Mouse (Mus musculus) spleen, adult 2 months (tissue): ENCODE results near the gene 1810043G02Rik. TPM values are rescaled to one million over a fixed set of nuclear protein-coding genes. Genes with fewer than 3 reads are reported as not detected.

Experiments used
- DNase-seq, 2 experiments: peaks; one replicate each; pipeline versions ENCODE4 v3.0.0 to v3.0.0-alpha.2; 2012 to 2021; ENCODE audit warnings: low spot score in 2 of 2, low read depth in 1 of 2
- H3K27ac ChIP-seq: fragments of 200-500 bp; 2 replicates; pipeline ENCODE4 v1.5.1; 2012; ENCODE audit warnings: low read length, inconsistent platforms; ENCODE audit not compliant: insufficient read depth
- H3K27me3 ChIP-seq: fragments of 200-500 bp; 2 replicates; pipeline ENCODE4 v1.6.1; 2012; ENCODE audit warnings: mild to moderate bottlenecking, moderate library complexity, low read length, inconsistent platforms; ENCODE audit not compliant: control insufficient read depth, insufficient read depth
- H3K36me3 ChIP-seq: fragments of 200-500 bp; 2 replicates; pipeline ENCODE4 v1.6.1; 2012; ENCODE audit warnings: mild to moderate bottlenecking, low read length, inconsistent platforms; ENCODE audit not compliant: control insufficient read depth, insufficient read depth
- H3K4me1 ChIP-seq: fragments of 200-500 bp; 2 replicates; pipeline ENCODE4 v1.6.1; 2011; ENCODE audit warnings: inconsistent platforms; ENCODE audit not compliant: control insufficient read depth, insufficient read depth, insufficient read length
- H3K4me3 ChIP-seq: fragments of 200-500 bp; 2 replicates; pipeline ENCODE4 v1.5.1; 2011; ENCODE audit warnings: mild to moderate bottlenecking, inconsistent platforms; ENCODE audit not compliant: insufficient read depth, insufficient read length; ENCODE audit errors: extremely low read depth
- CTCF ChIP-seq: fragments of 200-500 bp; IDR thresholded peaks from 2 replicates; pipeline ENCODE4 v1.5.1; 2011; ENCODE audit warnings: mild to moderate bottlenecking, inconsistent platforms; ENCODE audit not compliant: insufficient read depth, insufficient read length, insufficient replicate concordance; ENCODE audit errors: extremely low read depth
- POLR2A ChIP-seq: fragments of 200-500 bp; IDR thresholded peaks from 2 replicates; pipeline ENCODE4 v1.6.1; 2011; ENCODE audit warnings: low read depth, low read length, inconsistent platforms
- WGBS: fragments of 180-500 bp; shearing (Covaris S2); methylation state at CpG from one replicate; pipeline ENCODE4 v1.1.7; 2018; 5-methylcytosine and 5-hydroxymethylcytosine counted together
- polyA plus RNA-seq: library from polyadenylated mRNA; depleted of rRNA; stranded (reverse); fragments of >200 nt; gene quantifications from 2 replicates; pipeline ENCODE4 v1.2.3, GENCODE M21; 2012; rRNA removed

The 1810043G02Rik gene
- polyA plus RNA-seq, 1 experiment = 21.4 TPM

- peak; percentile 79; the same call in 1 of the 2 replicates for TF ChIP-seq CTCF
- TF ChIP-seq POLR2A = no peak
- Histone ChIP-seq H3K27me3 (no peaks in the 10 kb centered on the region), H3K27ac (no peak overlapping the region), H3K4me3 (no peak overlapping the region), H3K4me1 (no peaks in the 10 kb centered on the region), H3K36me3 (no peaks in the 10 kb centered on the region)
- 3% methylated on average over 5 of the region's 5 CpGs for WGBS
- peak; percentile 63 to 68 for DNase-seq
Measured at GRCm38 (mm10) chr10:78028129-78028528, 49.8 kb downstream of the 1810043G02Rik start.

DNA sequence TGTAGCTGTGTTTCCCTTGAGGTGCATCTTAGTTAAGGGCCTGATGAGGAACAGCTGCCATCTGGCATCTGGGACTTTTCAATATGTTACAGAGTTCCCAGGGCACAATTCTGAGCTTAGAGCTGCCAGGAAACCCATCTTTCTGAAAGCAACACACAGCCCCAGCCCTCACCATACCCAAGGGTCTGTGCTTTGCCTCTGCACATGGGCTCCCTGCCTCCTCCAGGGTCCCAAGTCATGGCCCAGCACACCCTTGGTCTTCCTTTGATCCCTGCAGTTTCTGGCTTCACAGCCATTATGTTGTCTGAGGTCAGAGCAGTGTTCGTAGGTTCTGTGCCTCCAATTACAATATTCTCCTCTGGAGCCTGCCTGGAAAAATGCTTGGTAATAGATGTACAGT lies 50.8 kb downstream of the 1810043G02Rik start:
- H3K27me3 ChIP-seq = no peaks in the 10 kb centered on the region
- H3K27ac ChIP-seq = no peak overlapping the region
- WGBS = 94% methylated on average over 1 of the region's 1 CpGs
- H3K4me3 ChIP-seq = no peak overlapping the region
- no peaks in the 10 kb centered on the region for H3K36me3 ChIP-seq
- TF ChIP-seq POLR2A = no peak
- no peak for TF ChIP-seq CTCF
- no peaks in the 10 kb centered on the region for H3K4me1 ChIP-seq
- DNase-seq = no peak

GRCm38 (mm10) chr10:78031987-78032386 lies 53.7 kb downstream of the 1810043G02Rik start:
- Histone ChIP-seq H3K27ac (no peak overlapping the region), H3K4me1 (no peaks in the 10 kb centered on the region), H3K36me3 (no peaks in the 10 kb centered on the region), H3K27me3 (no peaks in the 10 kb centered on the region), H3K4me3 (no peak overlapping the region)
- DNase-seq = no peak
- TF ChIP-seq POLR2A (no peak), CTCF (no peak)
- 72% methylated on average over 2 of the region's 2 CpGs for WGBS

Other genes starting within 250 kb of the 1810043G02Rik start
- not detected in 2 replicates for gene Gm18596, start 235.9 kb upstream of the 1810043G02Rik start, polyA plus RNA-seq
- not detected in 2 replicates for gene Gm9736, start 227.2 kb upstream of the 1810043G02Rik start, polyA plus RNA-seq
- gene Gm3233, start 218.8 kb upstream of the 1810043G02Rik start, polyA plus RNA-seq = not detected in 2 replicates
- not detected in 2 replicates for gene Gm3238, start 207.2 kb upstream of the 1810043G02Rik start, polyA plus RNA-seq
- gene Gm7138, start 201.6 kb upstream of the 1810043G02Rik start, polyA plus RNA-seq = not detected in 2 replicates
- gene Gm3250, start 196.0 kb upstream of the 1810043G02Rik start, polyA plus RNA-seq = not detected in 2 replicates
- gene Gm7137, start 190.3 kb upstream of the 1810043G02Rik start, polyA plus RNA-seq = not detected in 2 replicates
- not detected in 2 replicates for gene Gm9639, start 183.4 kb upstream of the 1810043G02Rik start, polyA plus RNA-seq
- gene Gm19668, start 179.4 kb upstream of the 1810043G02Rik start, polyA plus RNA-seq = not detected in 2 replicates
- not detected in 2 replicates for gene Gm9507, start 166.7 kb upstream of the 1810043G02Rik start, polyA plus RNA-seq
- gene Gm2696, start 163.8 kb upstream of the 1810043G02Rik start, polyA plus RNA-seq = not detected in 2 replicates
- gene Krtap10-4, start 151.4 kb upstream of the 1810043G02Rik start, polyA plus RNA-seq = not detected in 2 replicates
- not detected in 2 replicates for gene Krtap10-10, start 142.6 kb upstream of the 1810043G02Rik start, polyA plus RNA-seq
- not detected in 2 replicates for gene Gm36176, start 131.7 kb upstream of the 1810043G02Rik start, polyA plus RNA-seq
- gene Gm10318, start 125.7 kb upstream of the 1810043G02Rik start, polyA plus RNA-seq = not detected in 2 replicates
- gene Gm3285, start 116.5 kb upstream of the 1810043G02Rik start, polyA plus RNA-seq = 0.09 TPM in 1 of 2 replicates, not detected in the other
- gene Lrrc3, start 76.0 kb upstream of the 1810043G02Rik start, polyA plus RNA-seq = 0.70 and 1.2 TPM in 2 replicates
- gene Trpm2, start 8.0 kb upstream of the 1810043G02Rik start, polyA plus RNA-seq = 51.6 and 52.3 TPM in 2 replicates
- gene Pfkl, start 31.6 kb downstream of the 1810043G02Rik start, polyA plus RNA-seq = 61.1 and 65.8 TPM in 2 replicates
- 0.08 TPM in 1 of 2 replicates, not detected in the other for gene Dnmt3l, start 63.4 kb downstream of the 1810043G02Rik start, polyA plus RNA-seq
- gene Aire, start 65.1 kb downstream of the 1810043G02Rik start, polyA plus RNA-seq = 4.0 and 4.6 TPM in 2 replicates
- 78.1 and 82.7 TPM in 2 replicates for gene Icosl, start 90.8 kb downstream of the 1810043G02Rik start, polyA plus RNA-seq
- gene D10Jhu81e, start 191.3 kb downstream of the 1810043G02Rik start, polyA plus RNA-seq = 68.7 and 105 TPM in 2 replicates
- gene Pwp2, start 206.6 kb downstream of the 1810043G02Rik start, polyA plus RNA-seq = 11.2 and 11.7 TPM in 2 replicates